Mouse (Mus musculus) G1E (cell line): Measurements from ENCODE around the gene Krt28. TPM values are rescaled to one million over a fixed set of nuclear protein-coding genes. Genes with fewer than 3 reads are reported as not detected.

Experiments
- ATAC-seq: 2 replicates; pipeline ENCODE4 v1.8.0; 2016; ENCODE audit warnings: mild to moderate bottlenecking; ENCODE audit not compliant: insufficient number of reproducible peaks, poor library complexity, low FRiP score, severe bottlenecking; ENCODE audit errors: extremely low read depth
- DNase-seq: peaks from one replicate; pipeline ENCODE4 v3.0.0; 2012; ENCODE audit warnings: low spot score
- H3K27me3 ChIP-seq: 2 replicates; pipeline ENCODE4 v1.6.1; 2012; ENCODE audit warnings: mild to moderate bottlenecking, low read length, inconsistent platforms; ENCODE audit not compliant: insufficient read depth
- H3K36me3 ChIP-seq: replicated peaks from 2 replicates; pipeline ENCODE3; 2012; ENCODE audit warnings: mild to moderate bottlenecking, inconsistent platforms
- H3K4me1 ChIP-seq: 2 replicates; pipeline ENCODE4 v1.6.1; 2012; ENCODE audit warnings: low read depth, low read length, inconsistent platforms, mixed read lengths; ENCODE audit not compliant: insufficient read depth
- H3K4me3 ChIP-seq: 2 replicates; pipeline ENCODE4 v1.5.1; 2012; ENCODE audit warnings: low read depth, mild to moderate bottlenecking, inconsistent platforms, low read length, moderate library complexity, mixed read lengths
- H3K9me3 ChIP-seq: replicated peaks from 2 replicates; pipeline ENCODE4 v1.6.1; 2012; ENCODE audit warnings: inconsistent platforms
- CTCF ChIP-seq: IDR thresholded peaks from 2 replicates; pipeline ENCODE4 v1.5.1; 2012; ENCODE audit warnings: low read depth, low read length, inconsistent platforms, mixed read lengths
- GATA1 ChIP-seq: IDR thresholded peaks from 2 replicates; pipeline ENCODE4 v1.6.1; 2012; ENCODE audit warnings: borderline replicate concordance, low read length, inconsistent platforms, mixed read lengths
- GATA2 ChIP-seq: IDR thresholded peaks from 2 replicates; pipeline ENCODE4 v1.6.1; 2012; ENCODE audit warnings: low read depth, low read length, inconsistent platforms, borderline replicate concordance
- POLR2AphosphoS5 ChIP-seq: IDR thresholded peaks from 2 replicates; pipeline ENCODE4 v1.6.1; 2012; ENCODE audit warnings: low read depth, low read length, inconsistent platforms; ENCODE audit not compliant: insufficient replicate concordance
- TAL1 ChIP-seq: conservative IDR thresholded peaks from 2 replicates; pipeline ENCODE4 v1.6.1; 2012; ENCODE audit warnings: low read depth, low read length, inconsistent platforms, mixed read lengths
- polyA plus RNA-seq: library from polyadenylated mRNA; stranded (reverse); fragments of >175 nt; gene quantifications from 2 replicates; pipeline ENCODE4 v1.2.3, GENCODE M21; 2012
- total RNA-seq, 2 experiments: library from RNA; stranded (forward) in 1 of 2; stranded (reverse) in 1 of 2; fragments of 200-1000 nt in 1 of 2; fragments of >200 nt in 1 of 2; fragmentation: Nextera tagmentation in 1 of 2; gene quantifications; 2 replicates each; pipeline ENCODE4 v1.2.3; 2014 to 2017

Gene Krt28
- total RNA-seq (2014; fragmentation: Nextera tagmentation) (not detected in 2 replicates), total RNA-seq (2017) (0.11 TPM in 1 of 2 replicates, not detected in the other), polyA plus RNA-seq (not detected in 2 replicates)

DNA sequence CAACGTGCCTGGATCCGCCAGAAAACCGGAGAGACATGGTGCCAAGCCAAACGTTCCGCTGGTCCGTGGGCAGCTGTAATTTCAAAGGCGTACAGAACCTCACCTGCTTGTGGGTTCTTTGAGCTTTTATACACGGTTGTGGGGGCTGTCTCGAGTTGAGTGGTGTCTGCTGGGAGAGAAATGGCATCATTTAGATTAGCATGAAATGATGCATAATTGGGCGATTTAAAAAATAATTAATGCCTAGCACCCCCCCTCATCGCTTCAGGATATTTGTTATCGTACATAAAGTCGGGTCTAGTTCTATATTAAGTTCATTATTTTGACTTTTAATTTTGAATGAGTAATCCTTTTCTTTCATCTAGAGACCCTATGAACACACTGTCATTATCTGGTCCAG, at the start of gene Krt28:
Gene Krt28, minus strand, starts transcription at position 101 of the 400 bp plus-strand sequence.
- Histone ChIP-seq H3K4me3 (no peak within 1 kb of the TSS), H3K4me1 (no peaks in the 10 kb centered on the region), H3K9me3 (no peaks in the 10 kb centered on the region), H3K27me3 (peaks cover 10% of the 10 kb centered on the region; the same call in 1 of the 2 replicates), H3K36me3 (no peaks in the 10 kb centered on the region)
- DNase-seq (no peak), ATAC-seq (no peak)
- TF ChIP-seq POLR2AphosphoS5 (no peak), TAL1 (no peak), GATA2 (no peak)

DNA sequence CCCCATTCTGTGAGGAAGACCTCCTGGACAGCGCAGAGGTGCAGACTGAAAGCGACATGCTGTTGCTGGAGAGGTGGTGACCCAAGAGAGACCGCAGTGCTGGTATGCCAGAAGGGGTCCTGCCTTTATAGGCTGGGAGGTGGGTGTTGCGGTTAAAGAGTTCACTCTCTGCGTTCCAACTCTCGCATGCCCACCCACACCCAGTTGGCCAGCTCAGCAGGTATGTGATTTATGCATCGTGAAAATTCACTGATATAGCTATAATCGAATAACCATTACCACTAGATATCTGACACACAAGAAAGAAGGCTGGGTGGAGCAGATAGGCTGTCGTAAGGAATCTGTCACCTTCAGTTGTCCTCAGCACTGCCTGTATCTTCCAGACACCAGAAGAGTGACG, 47.5 kb upstream of the Krt28 start, which contains the start of gene Krt12:
Gene Krt12, minus strand, starts transcription at position 101 of the 400 bp plus-strand sequence.
- ATAC-seq (no peak), DNase-seq (no peak)
- no peaks in the 10 kb centered on the region for H3K4me1 ChIP-seq
- H3K4me3 ChIP-seq, result no peak within 1 kb of the TSS
- TF ChIP-seq GATA1 (no peak), POLR2AphosphoS5 (no peak), TAL1 (no peak), GATA2 (no peak), CTCF (no peak)
- H3K36me3 ChIP-seq, result no peaks in the 10 kb centered on the region
- 0 out of 2 replicates have a peak, but pooled peaks cover 3% of the 10 kb centered on the region for H3K27me3 ChIP-seq
- H3K9me3 ChIP-seq, result no peaks in the 10 kb centered on the region

DNA sequence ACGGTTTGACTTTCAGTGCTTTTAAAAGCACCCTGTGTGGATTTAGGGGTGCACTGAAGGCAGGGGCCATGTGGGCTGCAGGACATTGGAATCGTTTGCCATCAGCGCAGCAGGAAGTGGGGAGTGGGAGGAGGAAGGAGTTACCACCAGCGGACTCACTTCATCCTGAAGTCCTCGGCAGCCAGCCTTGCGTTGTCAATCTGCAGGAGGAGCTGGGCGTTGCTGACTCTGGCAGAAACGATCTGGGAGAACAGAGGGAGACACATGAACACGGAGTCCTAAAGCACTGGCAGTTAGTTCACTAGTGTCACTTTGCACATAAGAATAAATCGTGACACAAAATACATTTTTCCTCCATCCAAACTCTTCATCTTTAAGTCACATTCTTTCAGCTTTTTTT, 45.9 kb upstream of the Krt28 start:
- Histone ChIP-seq H3K27me3 (0 out of 2 replicates have a peak, but pooled peaks cover 3% of the 10 kb centered on the region), H3K4me3 (no peak overlapping the region), H3K4me1 (no peaks in the 10 kb centered on the region), H3K36me3 (no peaks in the 10 kb centered on the region), H3K9me3 (no peaks in the 10 kb centered on the region)
- TF ChIP-seq POLR2AphosphoS5 (no peak), GATA2 (no peak), CTCF (no peak), GATA1 (no peak), TAL1 (no peak)
- ATAC-seq, result no peak
- DNase-seq, result no peak

DNA sequence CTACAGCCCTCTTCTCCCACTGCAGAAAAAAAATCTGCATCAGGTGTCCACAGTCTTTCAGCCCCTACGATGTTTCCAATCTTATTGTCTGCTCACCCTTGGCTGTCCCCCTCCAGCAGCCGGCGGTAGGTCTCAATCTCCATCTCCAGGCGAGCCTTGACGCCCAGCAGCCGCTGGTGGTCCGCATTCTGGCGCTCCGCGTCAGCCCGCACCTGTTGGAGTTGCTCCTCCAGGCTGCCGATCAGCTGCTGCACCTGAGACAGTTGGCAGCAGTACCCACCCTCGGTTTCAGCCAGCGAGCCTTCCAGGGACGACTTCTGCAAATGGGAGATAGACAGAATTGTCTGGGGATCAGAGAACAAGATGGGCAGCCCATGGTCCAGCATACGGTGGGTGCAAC, 43.1 kb upstream of the Krt28 start:
- Histone ChIP-seq H3K36me3 (no peaks in the 10 kb centered on the region), H3K4me3 (no peak overlapping the region), H3K27me3 (0 out of 2 replicates have a peak, but pooled peaks cover 3% of the 10 kb centered on the region), H3K9me3 (no peaks in the 10 kb centered on the region), H3K4me1 (no peaks in the 10 kb centered on the region)
- no peak for ATAC-seq
- no peak for DNase-seq
- no peak for TF ChIP-seq GATA2
- TF ChIP-seq CTCF, result no peak
- TF ChIP-seq POLR2AphosphoS5, result no peak

DNA sequence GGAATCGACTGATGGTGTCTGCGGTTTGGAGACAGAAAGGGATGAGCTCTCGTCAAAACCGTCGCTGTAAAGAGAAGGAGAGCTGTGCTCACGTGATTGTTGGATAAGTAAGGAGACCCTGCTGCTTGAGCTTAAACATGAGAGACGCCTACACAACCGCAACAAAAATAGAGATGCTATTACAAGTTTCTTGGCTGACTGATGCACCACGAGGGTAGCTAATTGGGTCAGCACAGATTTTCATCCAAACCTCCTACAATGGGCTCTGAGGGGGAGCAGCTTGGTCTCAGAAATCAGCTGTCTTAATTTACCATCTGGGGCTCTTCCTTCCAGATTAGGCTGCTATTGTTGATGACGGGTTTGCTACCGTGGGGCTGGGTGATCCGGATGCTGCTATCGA, 42.2 kb upstream of the Krt28 start:
- no peak overlapping the region for H3K4me3 ChIP-seq
- no peaks in the 10 kb centered on the region for H3K9me3 ChIP-seq
- H3K27me3 ChIP-seq, result 0 out of 2 replicates have a peak, but pooled peaks cover under 1% of the 10 kb centered on the region

DNA sequence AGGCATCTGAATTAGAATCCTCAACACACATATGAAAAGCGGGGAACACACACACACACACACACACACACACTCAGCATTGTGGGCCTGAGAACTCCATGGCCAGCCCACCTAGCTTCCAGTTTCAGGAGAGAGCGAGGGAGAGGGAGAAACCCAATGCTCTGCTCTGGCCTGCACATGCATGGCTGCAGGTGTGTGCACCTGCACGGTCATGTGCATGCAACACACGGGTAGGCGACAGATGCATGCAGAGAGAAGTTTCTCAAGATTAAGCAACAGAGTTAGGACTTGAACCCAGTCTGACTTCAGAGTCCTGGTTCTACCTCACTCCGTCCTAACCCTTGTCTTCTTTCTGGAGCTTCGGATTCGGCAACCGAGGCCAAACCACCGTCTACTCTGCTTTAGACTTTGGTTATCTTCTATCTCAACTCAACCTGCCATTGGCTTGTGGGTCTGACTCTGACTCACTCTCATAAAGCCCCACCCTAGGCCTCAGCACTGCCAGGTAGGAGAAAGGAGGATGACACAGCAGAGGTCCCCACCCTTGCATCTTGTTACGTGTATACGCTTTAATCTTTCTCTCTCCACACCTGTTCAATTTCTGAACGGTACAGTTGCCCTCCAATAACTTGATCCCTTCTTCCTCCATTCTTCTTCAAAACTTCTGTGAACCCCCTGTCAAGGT, 39.9 kb upstream of the Krt28 start:
- no peaks in the 10 kb centered on the region for H3K27me3 ChIP-seq
- TF ChIP-seq TAL1 (no peak), GATA2 (no peak), CTCF (no peak), POLR2AphosphoS5 (no peak), GATA1 (no peak)
- no peak overlapping the region for H3K4me3 ChIP-seq
- H3K9me3 ChIP-seq, result no peaks in the 10 kb centered on the region
- DNase-seq (no peak), ATAC-seq (no peak)
- no peaks in the 10 kb centered on the region for H3K36me3 ChIP-seq
- no peaks in the 10 kb centered on the region for H3K4me1 ChIP-seq

More for the DNA sequence above, 42.2 kb upstream of the Krt28 start:
- TF ChIP-seq POLR2AphosphoS5, result no peak
- no peak for TF ChIP-seq TAL1
- TF ChIP-seq GATA1, result no peak
- Histone ChIP-seq H3K36me3 (no peaks in the 10 kb centered on the region), H3K4me1 (no peaks in the 10 kb centered on the region)
- ATAC-seq (no peak), DNase-seq (no peak)
